ENCODE assay signal across 8 mouse cellular contexts in the genomic region with DNA sequence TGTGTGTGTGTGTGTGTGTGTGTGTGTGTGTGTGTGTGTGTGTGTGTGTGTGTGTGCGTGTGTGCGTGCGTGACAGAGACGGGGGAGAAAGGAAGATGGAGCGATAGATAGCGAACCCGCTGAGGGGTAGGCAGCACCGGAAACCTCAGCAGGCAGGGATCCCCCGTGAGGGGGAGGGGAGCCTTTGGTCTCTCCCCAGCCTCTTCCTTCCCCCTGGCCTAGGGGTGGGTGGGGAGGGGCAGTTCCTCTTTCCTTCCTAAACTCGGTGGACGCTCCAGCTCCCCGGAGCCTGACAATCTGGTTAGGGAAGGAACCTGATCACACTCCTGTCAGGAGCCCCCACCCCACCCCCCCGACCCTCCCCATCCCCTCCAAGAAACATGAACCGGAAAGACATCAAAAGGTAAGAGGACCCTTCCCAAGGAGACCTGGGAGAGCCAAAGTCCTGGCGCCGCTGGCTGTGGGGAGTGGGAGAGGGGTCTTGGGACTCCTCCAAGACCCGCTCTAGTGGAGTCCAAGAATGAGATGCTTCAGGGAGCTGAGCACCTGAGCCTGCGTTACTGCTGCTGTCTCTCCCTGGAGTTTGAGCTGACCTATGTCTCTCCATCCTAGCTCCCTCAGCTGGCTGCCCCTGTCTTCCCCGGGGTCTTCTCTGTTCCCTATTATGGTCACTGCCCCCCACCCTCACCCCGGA. TPM values are rescaled to one million over a fixed set of nuclear protein-coding genes. Genes with fewer than 3 reads are reported as not detected.
A peak's percentile ranks its signal among the peaks of the same experiment; 100 is the strongest.
DNase-seq lines count a peak whose midpoint lies in the region; TF ChIP-seq lines count a peak whose summit lies in the region.

Rasgrp4 (plus strand) TSS at position 159 of the 694 bp plus-strand sequence.

- H3K79me2 ChIP-seq in MEL (ENCODE audit: control insufficient read depth, insufficient read depth, low read length, poor library complexity) (no peaks in the 10 kb centered on the region), macrophage (ENCODE audit: inconsistent target) (peaks cover 11% of the 10 kb centered on the region; the same call in 1 of the 2 replicates)
- no peaks in the 10 kb centered on the region for H3K79me2 ChIP-seq in heart, adult 2 months (replicated peaks; ENCODE audit: control insufficient read depth, insufficient read depth, low read length)

- DNase-seq in 416B (ENCODE audit: low read depth) (peak; percentile 86), MEL (ENCODE audit: low read depth, low spot score) (peak; percentile 88)
- DNase-seq in heart, adult 2 months = peak; percentile 41 to 65
- peak; percentile 44 for DNase-seq in kidney, postnatal 14 days
- peak; percentile 29 to 38 for DNase-seq in spleen, postnatal 14 days (ENCODE audit: low spot score in 2 of 2)
- no peak for DNase-seq in ovary, postnatal 14 days (ENCODE audit: low spot score)
- DNase-seq in ovary, postnatal 36 days (ENCODE audit: low spot score) = no peak

- TF ChIP-seq CTCF in MEL (IDR thresholded peaks at IDR 0.05 in 2 of 3, conservative IDR thresholded peaks at IDR 0.05 in 1 of 3; ENCODE audit: control insufficient read depth in 1 of 3, insufficient read depth in 1 of 3, low read depth in 2 of 3, low read length in 3 of 3, poor library complexity in 1 of 3, severe bottlenecking in 1 of 3) = no peak
- TF ChIP-seq CTCF in heart, adult 2 months (IDR thresholded peaks at IDR 0.05) = no peak

- H3K9ac ChIP-seq in MEL (ENCODE audit: control insufficient read depth, low read depth, low read length, poor library complexity, severe bottlenecking) = peak within 1 kb of the TSS; percentile 55
- H3K9ac ChIP-seq in heart, adult 2 months (ENCODE audit: low read depth, low read length) = no peak within 1 kb of the TSS

- WGBS in heart, adult 2 months = 2% methylated on average over 20 of the region's 20 CpGs
- 6% methylated on average over 11 of the region's 20 CpGs for WGBS in macrophage (ENCODE audit: missing documents)

- peak within 1 kb of the TSS; percentile 31; the same call in 1 of the 2 replicates for H3K27ac ChIP-seq in MEL (ENCODE audit: control insufficient read depth, low read depth, low read length)
- H3K27ac ChIP-seq in heart, adult 2 months = no peak within 1 kb of the TSS; the same call in 1 of the 2 replicates
- peak within 1 kb of the TSS; percentile 46 for H3K27ac ChIP-seq in macrophage

- peak; percentile 44 to 58; a peak in 3 of 4 replicates for TF ChIP-seq EP300 in MEL (IDR thresholded peaks at IDR 0.05; ENCODE audit: low read depth in 1 of 2, low read length in 2 of 2)
- TF ChIP-seq EP300 in heart, adult 2 months (IDR thresholded peaks at IDR 0.05; ENCODE audit: insufficient read depth, low read depth, low read length) = no peak

- peak within 1 kb of the TSS; percentile 38 to 44 for H3K4me3 ChIP-seq in MEL (ENCODE audit: control insufficient read depth in 1 of 2, insufficient read depth in 1 of 2, low read depth in 2 of 2, low read length in 2 of 2)
- peak within 1 kb of the TSS; percentile 14; the same call in 1 of the 2 replicates for H3K4me3 ChIP-seq in heart, adult 2 months
- peak within 1 kb of the TSS; percentile 46 for H3K4me3 ChIP-seq in macrophage (ENCODE audit: inconsistent target)

- no peaks in the 10 kb centered on the region for H3K9me3 ChIP-seq in MEL (replicated peaks; ENCODE audit: insufficient read depth, low read length)

- peaks cover 0 to 6% of the 10 kb centered on the region in 2 experiments; a peak in 2 of 4 replicates for H3K36me3 ChIP-seq in MEL (ENCODE audit: control insufficient read depth in 1 of 2, insufficient read depth in 2 of 2, low read length in 2 of 2)
- no peaks in the 10 kb centered on the region for H3K36me3 ChIP-seq in heart, adult 2 months (ENCODE audit: control insufficient read depth, insufficient read depth, low read length)
- H3K36me3 ChIP-seq in macrophage (ENCODE audit: inconsistent target) = no peaks in the 10 kb centered on the region

- H3K27me3 ChIP-seq in MEL (ENCODE audit: control insufficient read depth in 1 of 2, insufficient read depth in 2 of 2, low read length in 2 of 2) = no peaks in the 10 kb centered on the region
- H3K27me3 ChIP-seq in heart, adult 2 months (ENCODE audit: control insufficient read depth, insufficient read depth, low read length) = no peaks in the 10 kb centered on the region

- no peak for TF ChIP-seq POLR2A in MEL (IDR thresholded peaks at IDR 0.05; ENCODE audit: control insufficient read depth in 1 of 2, insufficient read depth in 1 of 2, low read depth in 1 of 2, low read length in 2 of 2, poor library complexity in 1 of 2)
- TF ChIP-seq POLR2A in heart, adult 2 months (IDR thresholded peaks at IDR 0.05; ENCODE audit: insufficient read depth, low read depth, low read length) = no peak

- intact Hi-C loops in heart, adult 2 months (cut with DNase I) = no loop called here

- TF ChIP-seq RAD21 in MEL (IDR thresholded peaks at IDR 0.05; ENCODE audit: low read depth, low read length) = no peak

- peaks cover 3 to 9% of the 10 kb centered on the region in 2 experiments; a peak in 3 of 4 replicates for H3K4me1 ChIP-seq in MEL (ENCODE audit: control insufficient read depth in 1 of 2, insufficient read depth in 2 of 2, low read length in 2 of 2)
- no peaks in the 10 kb centered on the region for H3K4me1 ChIP-seq in heart, adult 2 months (ENCODE audit: control insufficient read depth, insufficient read depth, low read length)

TF ChIP-seq in MEL, 35 proteins besides CTCF, POLR2A, EP300 and RAD21 (continues in another document):
- no peak; the same call in 1 of the 2 replicates for TF ChIP-seq ETS1 (IDR thresholded peaks at IDR 0.05; ENCODE audit: low read depth, low read length)
- TF ChIP-seq GABPA (IDR thresholded peaks at IDR 0.05; ENCODE audit: low read depth, low read length) = no peak
- TF ChIP-seq JUND (IDR thresholded peaks at IDR 0.05; ENCODE audit: low read depth, low read length) = no peak
- TF ChIP-seq ZC3H11A (IDR thresholded peaks at IDR 0.05; ENCODE audit: low read depth, low read length) = no peak
- peak; percentile 59; the same call in 1 of the 2 replicates for TF ChIP-seq GATA1 (IDR thresholded peaks at IDR 0.05; ENCODE audit: low read depth, low read length)
- no peak for TF ChIP-seq TCF12 (IDR thresholded peaks at IDR 0.05; ENCODE audit: low read depth, low read length)
- TF ChIP-seq KAT2A (conservative IDR thresholded peaks at IDR 0.05; ENCODE audit: low read depth, low read length) = no peak
- TF ChIP-seq POLR2AphosphoS5 (IDR thresholded peaks at IDR 0.05; ENCODE audit: borderline replicate concordance, low read depth, low read length) = no peak
- TF ChIP-seq BHLHE40 (IDR thresholded peaks at IDR 0.05; ENCODE audit: borderline replicate concordance, low read depth, low read length) = 0 out of 2 replicates have a peak, but pooled peaks have one; percentile 48
- no peak for TF ChIP-seq MEF2A (IDR thresholded peaks at IDR 0.05; ENCODE audit: extremely low read depth, insufficient replicate concordance, low read depth, low read length, poor library complexity, severe bottlenecking)
- TF ChIP-seq SIN3A (IDR thresholded peaks at IDR 0.05; ENCODE audit: low read length) = peak; percentile 58; the same call in 1 of the 2 replicates
- TF ChIP-seq ZKSCAN1 (IDR thresholded peaks at IDR 0.05; ENCODE audit: low read depth, low read length) = no peak
- no peak for TF ChIP-seq NRF1 (IDR thresholded peaks at IDR 0.05; ENCODE audit: insufficient read depth, low read depth, low read length, poor library complexity, severe bottlenecking)
- TF ChIP-seq MAFK (IDR thresholded peaks at IDR 0.05; ENCODE audit: borderline replicate concordance, low read depth, low read length) = no peak
- TF ChIP-seq MXI1 (IDR thresholded peaks at IDR 0.05; ENCODE audit: low read depth, low read length) = 0 out of 2 replicates have a peak, but pooled peaks have one; percentile 23
- no peak for TF ChIP-seq MAX (IDR thresholded peaks at IDR 0.05; ENCODE audit: low read length)
- TF ChIP-seq POLR2AphosphoS2 (IDR thresholded peaks at IDR 0.05; ENCODE audit: low read length) = no peak
- TF ChIP-seq TBP (IDR thresholded peaks at IDR 0.05; ENCODE audit: low read depth, low read length) = no peak
- peak; percentile 32; the same call in 1 of the 2 replicates for TF ChIP-seq CHD2 (IDR thresholded peaks at IDR 0.05; ENCODE audit: low read length)
- no peak for TF ChIP-seq CHD1 (IDR thresholded peaks at IDR 0.05; ENCODE audit: low read depth, low read length)
- TF ChIP-seq ELF1 (IDR thresholded peaks at IDR 0.05; ENCODE audit: low read depth, low read length) = no peak
- TF ChIP-seq HCFC1 (IDR thresholded peaks at IDR 0.05; ENCODE audit: low read depth, low read length) = peak; percentile 52; the same call in 1 of the 2 replicates
- TF ChIP-seq MYB (IDR thresholded peaks at IDR 0.05; ENCODE audit: low read depth, low read length) = no peak
- no peak for TF ChIP-seq UBTF (IDR thresholded peaks at IDR 0.05; ENCODE audit: borderline replicate concordance, insufficient read depth, low read depth, low read length)
- no peak for TF ChIP-seq USF2 (IDR thresholded peaks at IDR 0.05; ENCODE audit: borderline replicate concordance in 1 of 2, insufficient read depth in 1 of 2, low read depth in 1 of 2, low read length in 2 of 2)
- 0 out of 2 replicates have a peak, but pooled peaks have one; percentile 28 for TF ChIP-seq RCOR1 (IDR thresholded peaks at IDR 0.05; ENCODE audit: low read depth, low read length)
- TF ChIP-seq SMC3 (IDR thresholded peaks at IDR 0.05; ENCODE audit: low read depth, low read length) = no peak
- no peak for TF ChIP-seq USF1 (IDR thresholded peaks at IDR 0.05; ENCODE audit: low read depth, low read length)
- no peak for TF ChIP-seq E2F4 (IDR thresholded peaks at IDR 0.05; ENCODE audit: borderline replicate concordance, low read depth, low read length)
- no peak for TF ChIP-seq ZMIZ1 (IDR thresholded peaks at IDR 0.05; ENCODE audit: low read depth, low read length)
- TF ChIP-seq MYC (IDR thresholded peaks at IDR 0.05; ENCODE audit: low read depth, low read length) = no peak
- TF ChIP-seq ZNF384 (IDR thresholded peaks at IDR 0.05; ENCODE audit: low read depth, low read length) = no peak

RNA-seq across cellular contexts. Expression of gene Rasgrp4, which starts in this region (rescaled TPM):
- total RNA-seq in MEL (2012; rRNA removed) = 0.46 and 0.56 TPM in 2 replicates
- polyA plus RNA-seq in MEL (2012; ENCODE audit: insufficient read depth in 1 of 2, insufficient read length in 2 of 2, low read depth in 1 of 2, low replicate concordance in 2 of 2, missing spikeins in 1 of 2) (1 to 10 TPM in 1 of 2 experiments, not detected in 1; 1.9 TPM), macrophage (2018) (1.8 to 9.4 TPM (median 2.2 TPM) in 3 replicates)
- 1 to 10 TPM; 1.4 TPM for total RNA-seq in heart, adult 2 months (2021)
- 2.2 and 3.6 TPM in 2 replicates for polyA plus RNA-seq in heart, adult 2 months (2012; rRNA removed)
- 10 to 100 TPM in 8 of 26 experiments, 1 to 10 TPM in 18; 1.9 to 20.4 (median 7.0) TPM for total RNA-seq in macrophage (2018; cell fraction: chromatin; rRNA removed)
- total RNA-seq in macrophage (2018; cell fraction: cytosol; rRNA removed) = 1 to 10 TPM in 22 of 26 experiments, under 1 TPM in 4; 0.72 to 6.4 (median 2.6) TPM
- 10 to 100 TPM in 13 of 26 experiments, 1 to 10 TPM in 13; 3.1 to 31.7 (median 10.5) TPM for total RNA-seq in macrophage (2018; cell fraction: nucleus; rRNA removed)

Comparison
In these comparisons a context has a peak if more than half of its experiments do, and no peak if none do; other contexts are left out.
1. DNase-seq: peak in 416B (single experiment), MEL (single experiment), heart, adult 2 months (2 of 2), kidney, postnatal 14 days (single experiment) and spleen, postnatal 14 days (2 of 2); none in ovary, postnatal 14 days (single experiment) and ovary, postnatal 36 days (single experiment).
2. Peak in every context shown above with its lines, with median percentiles within 50 percentile points of each other: H3K4me3 ChIP-seq.